Mouse (Mus musculus): ENCODE measurements around the gene Adamts15. TPM values are rescaled to one million over a fixed set of nuclear protein-coding genes. Genes with fewer than 3 reads are reported as not detected.

Adamts15 gene
- polyA plus RNA-seq, 1 experiment from 2014 or later: 0.81 TPM

DNA sequence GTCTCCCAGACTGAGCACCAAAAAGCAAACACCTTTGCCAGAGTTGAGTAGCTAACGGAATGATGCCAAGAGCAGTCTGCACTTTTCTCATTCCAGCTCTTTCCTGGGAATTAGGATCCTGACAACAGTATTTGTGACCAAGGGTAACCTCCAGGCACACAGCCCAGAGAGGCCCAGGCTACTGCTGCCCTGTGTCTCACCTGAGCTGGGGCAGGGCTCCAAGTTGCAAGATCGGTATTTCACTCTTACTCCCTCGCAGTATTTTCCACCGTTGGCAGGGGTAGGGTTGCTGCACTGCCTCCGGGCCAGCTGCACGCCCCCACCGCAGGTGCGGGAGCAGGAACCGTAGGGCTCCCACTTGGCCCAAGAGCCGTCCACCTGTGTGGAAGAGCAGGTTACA is 16.4 kb downstream of the Adamts15 start:
- 71% methylated on average over 10 of the region's 10 CpGs for WGBS (ENCODE audit: insufficient replicate concordance)
- H3K27ac ChIP-seq (ENCODE audit: low read length): no peak overlapping the region

DNA sequence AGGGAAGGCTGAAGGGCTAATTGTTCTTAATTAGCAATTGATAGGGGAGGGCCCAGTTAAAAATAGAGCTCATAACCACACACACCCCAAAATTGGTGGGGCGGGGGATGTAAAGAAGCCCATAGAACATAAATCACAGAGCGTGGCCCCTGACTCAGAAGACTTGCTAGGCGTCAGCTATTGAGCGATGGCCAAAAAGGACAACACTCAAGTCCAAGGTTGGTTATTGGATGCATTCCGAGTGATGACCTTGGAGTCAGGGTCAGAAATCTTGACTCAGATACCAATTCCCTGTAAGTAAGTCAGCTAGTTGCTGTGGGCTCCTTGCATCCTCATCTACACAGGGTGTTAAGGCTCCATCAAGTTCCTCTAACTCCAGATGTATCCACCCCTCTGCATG is 19.0 kb downstream of the Adamts15 start:
- Histone ChIP-seq H3K9me3 (replicated peaks; ENCODE audit: control insufficient read depth, low read length) (no peaks in the 10 kb centered on the region), H3K27me3 (ENCODE audit: control insufficient read depth, insufficient read depth, low read depth, low read length) (no peaks in the 10 kb centered on the region), H3K36me3 (ENCODE audit: control insufficient read depth, insufficient read depth) (no peaks in the 10 kb centered on the region), H3K27ac (ENCODE audit: low read length) (no peak overlapping the region), H3K4me3 (ENCODE audit: low read depth, low read length) (no peak overlapping the region), H3K9ac (ENCODE audit: low read depth, low read length) (no peak overlapping the region), H3K4me2 (ENCODE audit: low read depth, low read length) (no peak overlapping the region), H3K4me1 (ENCODE audit: control insufficient read depth, low read depth, low read length) (no peaks in the 10 kb centered on the region)
- WGBS (ENCODE audit: insufficient replicate concordance): 67% methylated on average over 5 of the region's 5 CpGs
- no peak for ATAC-seq (ENCODE audit: low read depth)

More for the DNA sequence above, 16.4 kb downstream of the Adamts15 start:
- no peak overlapping the region for H3K4me3 ChIP-seq (ENCODE audit: low read depth, low read length)
- no peaks in the 10 kb centered on the region for H3K4me1 ChIP-seq (ENCODE audit: control insufficient read depth, low read depth, low read length)
- H3K36me3 ChIP-seq (ENCODE audit: control insufficient read depth, insufficient read depth): no peaks in the 10 kb centered on the region
- no peaks in the 10 kb centered on the region for H3K9me3 ChIP-seq (replicated peaks; ENCODE audit: control insufficient read depth, low read length)
- no peaks in the 10 kb centered on the region for H3K27me3 ChIP-seq (ENCODE audit: control insufficient read depth, insufficient read depth, low read depth, low read length)
- no peak for ATAC-seq (ENCODE audit: low read depth)
- H3K9ac ChIP-seq (ENCODE audit: low read depth, low read length): no peak overlapping the region
- no peak overlapping the region for H3K4me2 ChIP-seq (ENCODE audit: low read depth, low read length)

DNA sequence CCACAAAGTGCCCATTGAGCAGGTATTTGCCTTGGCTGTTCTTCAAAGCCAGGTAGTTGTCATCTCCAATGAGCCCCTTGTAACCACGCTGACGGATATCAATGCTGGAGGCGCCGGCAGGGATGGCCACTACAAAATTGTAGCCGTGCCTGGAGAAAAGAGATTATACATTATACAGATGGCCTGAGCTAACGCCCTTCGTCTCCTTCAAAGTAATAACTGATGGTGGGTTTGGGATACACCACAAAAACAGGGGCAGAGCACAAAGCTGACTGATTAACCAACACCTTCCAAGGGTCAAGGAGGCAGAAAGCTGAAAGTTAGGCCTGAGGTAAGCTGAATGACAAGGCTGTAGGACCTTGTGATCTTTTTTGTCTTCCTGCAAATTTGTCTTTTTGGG is 19.6 kb downstream of the Adamts15 start:
- Histone ChIP-seq H3K27me3 (ENCODE audit: control insufficient read depth, insufficient read depth, low read depth, low read length) (no peaks in the 10 kb centered on the region), H3K4me3 (ENCODE audit: low read depth, low read length) (no peak overlapping the region), H3K9me3 (replicated peaks; ENCODE audit: control insufficient read depth, low read length) (no peaks in the 10 kb centered on the region), H3K4me1 (ENCODE audit: control insufficient read depth, low read depth, low read length) (no peaks in the 10 kb centered on the region), H3K4me2 (ENCODE audit: low read depth, low read length) (no peak overlapping the region), H3K36me3 (ENCODE audit: control insufficient read depth, insufficient read depth) (no peaks in the 10 kb centered on the region), H3K9ac (ENCODE audit: low read depth, low read length) (no peak overlapping the region), H3K27ac (ENCODE audit: low read length) (no peak overlapping the region)
- no peak for ATAC-seq (ENCODE audit: low read depth)
- WGBS (ENCODE audit: insufficient replicate concordance): 80% methylated on average over 7 of the region's 7 CpGs

DNA sequence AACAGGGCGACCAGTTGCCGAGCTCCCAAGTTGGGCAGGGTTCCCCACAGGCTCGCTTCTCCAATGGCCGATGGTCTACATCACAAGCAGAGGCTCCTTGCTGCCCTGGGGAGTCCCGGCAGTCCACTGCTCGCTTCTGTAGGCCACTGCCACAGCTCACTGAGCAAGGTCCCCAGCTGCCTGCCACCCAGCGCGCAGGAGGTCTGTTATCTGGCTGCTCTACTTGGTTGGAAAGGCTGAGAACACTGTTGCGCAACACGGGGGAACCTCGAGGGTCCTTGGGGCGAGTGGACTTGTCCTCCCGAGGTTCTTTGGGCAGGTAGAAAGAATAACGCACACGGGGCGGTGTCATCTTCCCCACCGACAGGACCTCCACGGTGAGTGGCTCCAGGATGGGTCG is 20.1 kb downstream of the Adamts15 start:
- H3K4me1 ChIP-seq (ENCODE audit: control insufficient read depth, low read depth, low read length): no peaks in the 10 kb centered on the region
- no peak overlapping the region for H3K9ac ChIP-seq (ENCODE audit: low read depth, low read length)
- no peak overlapping the region for H3K27ac ChIP-seq (ENCODE audit: low read length)
- no peaks in the 10 kb centered on the region for H3K9me3 ChIP-seq (replicated peaks; ENCODE audit: control insufficient read depth, low read length)
- H3K4me3 ChIP-seq (ENCODE audit: low read depth, low read length): no peak overlapping the region
- no peaks in the 10 kb centered on the region for H3K36me3 ChIP-seq (ENCODE audit: control insufficient read depth, insufficient read depth)
- 71% methylated on average over 19 of the region's 19 CpGs for WGBS (ENCODE audit: insufficient replicate concordance)
- ATAC-seq (ENCODE audit: low read depth): no peak
- H3K4me2 ChIP-seq (ENCODE audit: low read depth, low read length): no peak overlapping the region
- H3K27me3 ChIP-seq (ENCODE audit: control insufficient read depth, insufficient read depth, low read depth, low read length): no peaks in the 10 kb centered on the region

DNA sequence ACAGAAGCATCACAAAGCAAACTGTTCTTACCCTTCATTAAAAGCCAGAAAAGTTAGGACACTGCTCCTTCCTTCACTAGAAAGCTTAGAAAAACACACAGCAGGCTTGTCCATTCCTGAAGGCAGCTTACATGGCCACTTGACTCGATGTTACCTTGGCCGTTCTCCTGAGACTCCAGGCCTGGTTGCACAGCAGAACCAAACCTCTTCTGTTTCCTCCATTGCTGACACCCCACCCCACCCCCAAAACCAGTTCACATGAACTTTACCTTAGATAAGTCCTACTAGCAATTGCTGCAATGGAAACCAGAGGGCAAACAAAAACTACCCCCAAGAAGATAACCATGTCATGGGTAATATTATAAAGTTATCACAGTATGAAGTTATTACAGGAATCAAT is 25.1 kb downstream of the Adamts15 start:
- H3K4me1 ChIP-seq (ENCODE audit: control insufficient read depth, low read depth, low read length): no peaks in the 10 kb centered on the region
- H3K27me3 ChIP-seq (ENCODE audit: control insufficient read depth, insufficient read depth, low read depth, low read length): no peaks in the 10 kb centered on the region
- no peaks in the 10 kb centered on the region for H3K36me3 ChIP-seq (ENCODE audit: control insufficient read depth, insufficient read depth)
- no peak overlapping the region for H3K4me2 ChIP-seq (ENCODE audit: low read depth, low read length)
- ATAC-seq (ENCODE audit: low read depth): no peak
- H3K4me3 ChIP-seq (ENCODE audit: low read depth, low read length): no peak overlapping the region
- no peak overlapping the region for H3K27ac ChIP-seq (ENCODE audit: low read length)
- H3K9ac ChIP-seq (ENCODE audit: low read depth, low read length): no peak overlapping the region
- WGBS (ENCODE audit: insufficient replicate concordance): 62% methylated on average over 2 of the region's 2 CpGs
- no peaks in the 10 kb centered on the region for H3K9me3 ChIP-seq (replicated peaks; ENCODE audit: control insufficient read depth, low read length)

DNA sequence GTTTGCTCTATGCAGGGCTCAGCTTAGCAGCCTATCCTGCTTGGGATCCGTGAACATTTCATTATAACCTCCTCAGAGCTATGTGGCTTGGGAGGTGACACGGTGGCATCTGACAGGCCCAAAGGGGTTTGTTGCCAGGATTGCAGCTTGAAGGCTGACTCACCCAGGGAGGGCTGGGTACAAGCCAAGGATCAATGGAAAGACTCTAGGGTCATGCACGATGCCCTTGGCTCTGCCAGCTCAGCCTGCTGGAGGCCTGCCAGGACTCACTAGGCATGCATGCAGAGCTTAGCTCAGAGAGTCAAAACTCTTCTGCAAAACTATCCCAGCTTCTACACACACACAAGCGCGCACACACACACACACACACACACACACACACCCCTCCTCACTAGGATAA is 25.5 kb downstream of the Adamts15 start:
- Histone ChIP-seq H3K4me2 (ENCODE audit: low read depth, low read length) (no peak overlapping the region), H3K36me3 (ENCODE audit: control insufficient read depth, insufficient read depth) (no peaks in the 10 kb centered on the region), H3K4me3 (ENCODE audit: low read depth, low read length) (no peak overlapping the region), H3K27ac (ENCODE audit: low read length) (no peak overlapping the region), H3K4me1 (ENCODE audit: control insufficient read depth, low read depth, low read length) (no peaks in the 10 kb centered on the region), H3K27me3 (ENCODE audit: control insufficient read depth, insufficient read depth, low read depth, low read length) (no peaks in the 10 kb centered on the region), H3K9me3 (replicated peaks; ENCODE audit: control insufficient read depth, low read length) (no peaks in the 10 kb centered on the region), H3K9ac (ENCODE audit: low read depth, low read length) (no peak overlapping the region)
- ATAC-seq (ENCODE audit: low read depth): no peak; the same call in 1 of the 2 replicates
- 64% methylated on average over 5 of the region's 5 CpGs for WGBS (ENCODE audit: insufficient replicate concordance)

DNA sequence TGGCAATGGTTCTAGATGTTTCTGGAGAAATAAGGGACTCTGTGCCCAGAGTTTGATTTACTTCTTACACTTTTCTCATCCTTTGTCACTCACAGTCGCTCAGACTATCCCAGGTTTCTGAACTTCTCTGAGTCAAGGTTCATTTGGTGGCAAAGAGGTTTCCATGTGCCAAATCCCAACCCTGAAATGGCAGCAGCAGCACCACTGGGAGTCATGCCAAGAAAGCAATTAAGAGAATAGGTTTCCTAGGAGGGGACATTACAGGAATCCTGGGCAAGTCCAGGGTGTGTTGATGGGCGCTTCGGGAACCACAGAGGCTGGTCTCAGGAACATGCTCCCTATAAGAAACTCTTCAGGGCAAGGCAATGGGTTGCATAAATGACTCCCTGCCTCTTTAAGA is 26.6 kb downstream of the Adamts15 start:
- Histone ChIP-seq H3K27me3 (ENCODE audit: control insufficient read depth, insufficient read depth, low read depth, low read length) (no peaks in the 10 kb centered on the region), H3K9me3 (replicated peaks; ENCODE audit: control insufficient read depth, low read length) (no peaks in the 10 kb centered on the region), H3K27ac (ENCODE audit: low read length) (no peak overlapping the region), H3K36me3 (ENCODE audit: control insufficient read depth, insufficient read depth) (no peaks in the 10 kb centered on the region), H3K9ac (ENCODE audit: low read depth, low read length) (no peak overlapping the region), H3K4me2 (ENCODE audit: low read depth, low read length) (no peak overlapping the region), H3K4me1 (ENCODE audit: control insufficient read depth, low read depth, low read length) (no peaks in the 10 kb centered on the region), H3K4me3 (ENCODE audit: low read depth, low read length) (no peak overlapping the region)
- no peak for ATAC-seq (ENCODE audit: low read depth)
- WGBS (ENCODE audit: insufficient replicate concordance): 66% methylated on average over 3 of the region's 3 CpGs

DNA sequence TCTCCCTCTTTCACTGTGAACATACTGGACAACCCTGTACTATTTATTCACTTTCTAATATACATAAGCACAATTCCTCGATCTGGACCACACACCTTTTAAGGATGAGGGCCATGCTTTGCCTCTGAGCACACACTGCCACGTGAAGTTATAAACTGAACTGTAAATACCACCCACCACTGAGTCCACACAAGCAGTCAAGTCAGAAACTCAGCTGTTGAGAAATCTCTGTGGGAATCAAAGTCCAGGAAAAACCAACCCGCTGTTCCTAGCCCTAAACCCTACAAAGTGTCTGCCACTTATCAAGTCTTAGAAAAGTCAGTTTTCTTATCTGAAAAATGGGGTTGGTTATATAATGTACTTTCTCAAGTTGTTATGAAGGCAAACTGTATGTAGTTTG is 36.0 kb downstream of the Adamts15 start:
- Histone ChIP-seq H3K9ac (ENCODE audit: low read depth, low read length) (no peak overlapping the region), H3K4me2 (ENCODE audit: low read depth, low read length) (no peak overlapping the region), H3K27ac (ENCODE audit: low read length) (no peak overlapping the region), H3K9me3 (replicated peaks; ENCODE audit: control insufficient read depth, low read length) (no peaks in the 10 kb centered on the region), H3K4me1 (ENCODE audit: control insufficient read depth, low read depth, low read length) (no peaks in the 10 kb centered on the region), H3K27me3 (ENCODE audit: control insufficient read depth, insufficient read depth, low read depth, low read length) (no peaks in the 10 kb centered on the region), H3K36me3 (ENCODE audit: control insufficient read depth, insufficient read depth) (no peaks in the 10 kb centered on the region), H3K4me3 (ENCODE audit: low read depth, low read length) (no peak overlapping the region)
- WGBS (ENCODE audit: insufficient replicate concordance): 53% methylated on average over 3 of the region's 3 CpGs
- peak; percentile 86 for ATAC-seq (ENCODE audit: low read depth)

DNA sequence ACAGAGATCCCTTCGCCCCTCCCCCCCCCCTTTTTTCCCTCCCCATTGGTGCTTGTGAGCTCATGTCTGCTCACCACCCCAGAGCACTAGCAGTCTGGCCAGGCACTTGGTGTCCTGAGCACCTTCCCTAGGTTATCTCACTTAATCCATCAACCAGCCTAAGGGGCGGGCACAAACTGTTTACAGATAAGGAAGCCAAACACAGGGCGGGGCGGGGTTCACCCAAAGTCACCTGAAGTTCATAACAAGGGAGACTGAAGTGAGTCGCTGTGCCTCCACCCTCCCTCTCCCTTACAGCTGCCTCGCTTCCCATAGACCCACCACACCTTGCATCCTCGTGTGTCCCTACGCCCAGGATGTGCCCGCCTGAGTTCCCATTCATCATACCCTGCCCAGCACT is 41.7 kb downstream of the Adamts15 start:
- H3K9ac ChIP-seq (ENCODE audit: low read depth, low read length): no peak overlapping the region
- no peak overlapping the region for H3K4me3 ChIP-seq (ENCODE audit: low read depth, low read length)
- H3K36me3 ChIP-seq (ENCODE audit: control insufficient read depth, insufficient read depth): no peaks in the 10 kb centered on the region
- no peaks in the 10 kb centered on the region for H3K27me3 ChIP-seq (ENCODE audit: control insufficient read depth, insufficient read depth, low read depth, low read length)
- no peak overlapping the region for H3K27ac ChIP-seq (ENCODE audit: low read length)
- H3K4me1 ChIP-seq (ENCODE audit: control insufficient read depth, low read depth, low read length): no peaks in the 10 kb centered on the region; the same call in 1 of the 2 replicates
- no peaks in the 10 kb centered on the region for H3K9me3 ChIP-seq (replicated peaks; ENCODE audit: control insufficient read depth, low read length)
- no peak overlapping the region for H3K4me2 ChIP-seq (ENCODE audit: low read depth, low read length)
- WGBS (ENCODE audit: insufficient replicate concordance): 66% methylated on average over 9 of the region's 9 CpGs
- ATAC-seq (ENCODE audit: low read depth): peak; percentile 53

DNA sequence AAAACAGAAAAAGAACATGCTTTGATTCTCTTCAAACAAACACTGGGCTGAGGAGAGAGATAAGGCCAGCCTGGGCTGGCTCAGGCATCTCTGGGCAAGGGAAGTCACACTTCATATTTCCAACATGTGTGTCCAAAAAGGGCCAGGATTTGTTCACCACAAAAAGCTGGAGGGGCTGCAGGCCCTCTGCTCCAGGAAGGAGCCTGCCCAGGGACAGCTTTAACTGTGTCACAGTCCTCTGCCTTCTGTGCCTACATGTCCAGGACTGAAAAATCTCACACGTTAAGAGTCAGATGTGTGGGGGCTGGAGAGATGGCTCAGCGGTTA is 42.3 kb downstream of the Adamts15 start:
- ATAC-seq (ENCODE audit: low read depth): no peak
- Histone ChIP-seq H3K9ac (ENCODE audit: low read depth, low read length) (no peak overlapping the region), H3K4me1 (ENCODE audit: control insufficient read depth, low read depth, low read length) (no peaks in the 10 kb centered on the region; the same call in 1 of the 2 replicates), H3K9me3 (replicated peaks; ENCODE audit: control insufficient read depth, low read length) (no peaks in the 10 kb centered on the region), H3K27ac (ENCODE audit: low read length) (no peak overlapping the region), H3K27me3 (ENCODE audit: control insufficient read depth, insufficient read depth, low read depth, low read length) (no peaks in the 10 kb centered on the region), H3K4me3 (ENCODE audit: low read depth, low read length) (no peak overlapping the region), H3K36me3 (ENCODE audit: control insufficient read depth, insufficient read depth) (no peaks in the 10 kb centered on the region), H3K4me2 (ENCODE audit: low read depth, low read length) (no peak overlapping the region)
- 60% methylated on average over 2 of the region's 2 CpGs for WGBS (ENCODE audit: insufficient replicate concordance)

Data from liver, embryonic 16.5 days (tissue).